Mouse (Mus musculus) small intestine, adult 2 months (tissue): ENCODE results near the gene Impdh2. TPM values are rescaled to one million over a fixed set of nuclear protein-coding genes. Genes with fewer than 3 reads are reported as not detected.

Source experiments
- H3K27ac ChIP-seq: fragments of 200-500 bp; 2 replicates; pipeline ENCODE4 v1.5.1; 2012; ENCODE audit warnings: low read depth, low read length, control low read depth, inconsistent platforms; ENCODE audit not compliant: insufficient read depth
- H3K27me3 ChIP-seq: fragments of 200-500 bp; 2 replicates; pipeline ENCODE4 v1.6.1; 2012; ENCODE audit warnings: mild to moderate bottlenecking, moderate library complexity, low read length, inconsistent platforms; ENCODE audit not compliant: control insufficient read depth, insufficient read depth
- H3K36me3 ChIP-seq: fragments of 200-500 bp; 2 replicates; pipeline ENCODE4 v1.6.1; 2012; ENCODE audit warnings: mild to moderate bottlenecking, low read length, control low read depth, inconsistent platforms; ENCODE audit not compliant: control insufficient read depth, insufficient read depth
- H3K4me1 ChIP-seq: fragments of 200-500 bp; 2 replicates; pipeline ENCODE4 v1.6.1; 2012; ENCODE audit warnings: low read length, inconsistent platforms, mixed read lengths; ENCODE audit not compliant: control insufficient read depth, insufficient read depth, insufficient read length
- H3K4me3 ChIP-seq: fragments of 200-500 bp; 2 replicates; pipeline ENCODE4 v1.5.1; 2012; ENCODE audit warnings: low read depth, mild to moderate bottlenecking, control low read depth, inconsistent platforms, low read length, moderate library complexity
- CTCF ChIP-seq: fragments of 200-500 bp; IDR thresholded peaks from 2 replicates; pipeline ENCODE4 v1.5.1; 2012; ENCODE audit warnings: low read depth, mild to moderate bottlenecking, control low read depth, inconsistent platforms, low read length, moderate library complexity, mixed read lengths; ENCODE audit not compliant: insufficient replicate concordance, insufficient read length; ENCODE audit errors: extremely low read depth
- POLR2A ChIP-seq: fragments of 200-500 bp; IDR thresholded peaks from 2 replicates; pipeline ENCODE4 v1.6.1; 2012; ENCODE audit warnings: low read depth, mild to moderate bottlenecking, control low read depth, inconsistent platforms, low read length, moderate library complexity
- WGBS: fragments of 180-500 bp; shearing (Covaris S2); methylation state at CpG from one replicate; pipeline ENCODE4 v1.1.7; 2018; 5-methylcytosine and 5-hydroxymethylcytosine counted together
- polyA plus RNA-seq: library from polyadenylated mRNA; depleted of rRNA; stranded (reverse); fragments of >200 nt; gene quantifications from 2 replicates; pipeline ENCODE4 v1.2.3, GENCODE M21; 2012

The Impdh2 gene
- polyA plus RNA-seq, 1 experiment = 52.9 TPM

GRCm38 (mm10) chr9:108577025-108577424 is 16.9 kb downstream of the Impdh2 start:
- no peak overlapping the region for H3K27ac ChIP-seq
- no peak overlapping the region for H3K4me3 ChIP-seq
- H3K27me3 ChIP-seq = no peaks in the 10 kb centered on the region
- H3K4me1 ChIP-seq = peaks cover 5% of the 10 kb centered on the region
- 50% methylated on average over 6 of the region's 6 CpGs for WGBS
- TF ChIP-seq POLR2A (no peak), CTCF (no peak)
- peaks cover 11% of the 10 kb centered on the region; the same call in 1 of the 2 replicates for H3K36me3 ChIP-seq

DNA sequence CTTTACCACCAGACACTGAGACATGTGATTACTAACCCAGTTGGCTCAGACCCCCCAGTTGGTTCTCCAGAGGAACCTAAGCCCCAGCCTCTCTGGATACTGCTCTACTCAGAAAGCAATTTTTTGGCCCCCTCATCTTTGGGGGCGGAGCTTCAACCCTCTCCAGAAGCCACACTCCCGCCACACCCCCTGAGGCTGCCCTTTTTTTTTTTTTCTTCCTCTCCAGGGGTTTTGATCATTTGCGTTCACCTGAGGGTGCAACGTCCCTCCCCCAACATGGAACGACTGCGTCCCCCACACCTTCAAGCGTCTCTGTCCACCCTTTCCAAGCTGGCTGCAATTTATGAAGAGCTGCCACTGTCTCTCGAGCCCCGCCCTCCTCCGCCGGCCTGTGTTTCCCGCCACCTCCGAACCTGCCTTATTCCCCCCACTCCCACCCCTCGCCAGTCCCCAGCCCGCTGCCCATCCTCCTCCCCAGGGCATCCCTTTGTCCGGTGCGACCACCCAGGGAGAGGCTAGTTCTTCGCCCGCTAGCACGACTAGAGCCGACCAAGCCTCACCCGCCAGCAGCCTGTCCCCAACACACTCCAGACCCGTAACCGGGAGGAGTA is 18.0 kb downstream of the Impdh2 start:
- TF ChIP-seq CTCF (no peak), POLR2A (no peak)
- Histone ChIP-seq H3K4me1 (peaks cover 5% of the 10 kb centered on the region), H3K27ac (0 out of 2 replicates have a peak overlapping the region, but pooled peaks have one; percentile 40), H3K4me3 (peak overlapping the region; percentile 90), H3K27me3 (no peaks in the 10 kb centered on the region), H3K36me3 (0 out of 2 replicates have a peak, but pooled peaks cover 2% of the 10 kb centered on the region)
- 2% methylated on average over 24 of the region's 24 CpGs for WGBS

DNA sequence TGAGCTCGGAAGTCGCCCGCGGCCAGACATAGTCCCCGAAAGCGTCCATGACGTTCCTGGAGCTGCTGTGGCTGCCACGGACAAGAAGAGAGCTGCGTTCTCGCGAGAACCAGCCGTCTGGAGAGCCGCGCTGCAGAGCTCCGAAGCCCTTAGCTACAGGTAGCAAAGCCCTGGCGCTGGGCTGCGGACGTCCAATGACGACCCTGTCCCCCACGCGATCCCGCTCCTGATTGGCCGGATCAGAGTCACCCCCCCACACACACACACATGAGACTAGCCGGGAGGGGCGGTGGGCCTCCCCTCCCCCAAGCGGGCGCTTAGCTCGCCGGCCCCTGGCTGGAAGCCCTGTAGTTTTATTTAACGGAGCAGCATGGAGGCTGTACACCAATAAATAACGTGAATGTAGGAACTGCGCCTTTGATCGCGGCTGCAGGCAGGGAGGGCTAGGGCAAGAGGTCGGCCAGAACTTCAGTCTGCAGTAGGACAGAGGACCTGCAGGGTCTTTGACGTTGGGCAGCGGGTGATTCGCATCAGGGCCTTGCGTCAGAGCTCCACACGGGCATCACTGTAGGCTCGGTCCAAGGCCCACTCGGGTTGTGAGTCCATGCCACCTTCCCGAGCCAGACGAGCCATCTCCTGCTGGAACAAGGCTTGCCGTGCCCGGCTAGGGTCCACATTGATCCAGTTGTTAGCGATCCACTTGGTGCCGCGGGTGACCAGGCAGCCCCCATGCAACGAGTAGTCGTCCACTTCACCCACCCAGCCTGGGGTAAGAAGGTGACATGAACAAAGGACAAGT is 18.7 kb downstream of the Impdh2 start, which contains the start of gene Wdr6:
Gene Wdr6 (minus strand): TSS at position 195 of the 799 bp plus-strand sequence.
- Histone ChIP-seq H3K27ac (peak within 1 kb of the TSS; percentile 40), H3K27me3 (no peaks in the 10 kb centered on the region), H3K4me3 (peak within 1 kb of the TSS; percentile 90), H3K4me1 (peaks cover 5% of the 10 kb centered on the region), H3K36me3 (no peaks in the 10 kb centered on the region)
- 4% methylated on average over 51 of the region's 51 CpGs for WGBS
- TF ChIP-seq POLR2A (peak; percentile 50; the same call in 1 of the 2 replicates), CTCF (no peak)

GRCm38 (mm10) chr9:108579344-108579690 is 19.2 kb downstream of the Impdh2 start:
- 26% methylated on average over 5 of the region's 5 CpGs for WGBS
- Histone ChIP-seq H3K4me3 (peak overlapping the region; percentile 90), H3K36me3 (no peaks in the 10 kb centered on the region), H3K27me3 (no peaks in the 10 kb centered on the region), H3K4me1 (peaks cover 5% of the 10 kb centered on the region), H3K27ac (peak overlapping the region; percentile 32; the same call in 1 of the 2 replicates)
- TF ChIP-seq POLR2A (no peak), CTCF (no peak)

GRCm38 (mm10) chr9:108587571-108588180 is 27.6 kb downstream of the Impdh2 start:
- no peak overlapping the region for H3K4me3 ChIP-seq
- TF ChIP-seq POLR2A = no peak
- no peak for TF ChIP-seq CTCF
- H3K27ac ChIP-seq = no peak overlapping the region

DNA sequence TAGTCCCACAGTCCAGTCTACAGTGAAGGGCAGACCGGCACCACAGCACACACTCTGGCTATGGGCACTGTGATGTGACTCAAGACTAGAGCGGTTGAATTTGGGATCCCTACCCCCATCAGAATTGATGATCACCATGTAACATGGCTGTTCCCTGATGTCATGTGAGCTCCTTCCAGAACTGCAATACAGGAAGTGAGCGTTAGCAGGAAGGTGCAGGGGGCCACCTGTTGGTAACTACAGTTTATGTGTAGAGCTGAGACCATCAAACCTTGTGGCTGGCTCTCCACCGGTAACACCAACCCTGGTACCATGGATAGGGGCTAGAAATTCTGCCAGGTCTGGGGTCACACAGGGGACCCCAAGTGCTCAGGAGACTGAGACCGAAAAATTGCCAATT is 29.1 kb downstream of the Impdh2 start:
- Histone ChIP-seq H3K4me3 (no peak overlapping the region), H3K27me3 (no peaks in the 10 kb centered on the region), H3K27ac (no peak overlapping the region), H3K36me3 (no peaks in the 10 kb centered on the region), H3K4me1 (no peaks in the 10 kb centered on the region)
- no peak for TF ChIP-seq POLR2A
- TF ChIP-seq CTCF = no peak
- 72% methylated on average over 5 of the region's 5 CpGs for WGBS

More at GRCm38 (mm10) chr9:108587571-108588180, 27.6 kb downstream of the Impdh2 start:
- Histone ChIP-seq H3K36me3 (no peaks in the 10 kb centered on the region), H3K27me3 (no peaks in the 10 kb centered on the region), H3K4me1 (no peaks in the 10 kb centered on the region)
- 43% methylated on average over 14 of the region's 14 CpGs for WGBS

- H3K27me3 ChIP-seq = no peaks in the 10 kb centered on the region
- H3K36me3 ChIP-seq = no peaks in the 10 kb centered on the region
- TF ChIP-seq POLR2A = no peak
- TF ChIP-seq CTCF = no peak
- 84% methylated on average over 4 of the region's 4 CpGs for WGBS
- H3K4me1 ChIP-seq = no peaks in the 10 kb centered on the region
- H3K4me3 ChIP-seq = no peak overlapping the region
- H3K27ac ChIP-seq = no peak overlapping the region
These were observed 31.4 kb downstream of the Impdh2 start for GRCm38 (mm10) chr9:108591462-108591861.
